Mouse (Mus musculus): ENCODE measurements at regions not wholly inside any gene's neighbourhood (a gene's known extent, or its start where the extent isn't known, plus 50 kb on each side); places are given as distances from the start of the nearest gene placed in this dataset.

DNA sequence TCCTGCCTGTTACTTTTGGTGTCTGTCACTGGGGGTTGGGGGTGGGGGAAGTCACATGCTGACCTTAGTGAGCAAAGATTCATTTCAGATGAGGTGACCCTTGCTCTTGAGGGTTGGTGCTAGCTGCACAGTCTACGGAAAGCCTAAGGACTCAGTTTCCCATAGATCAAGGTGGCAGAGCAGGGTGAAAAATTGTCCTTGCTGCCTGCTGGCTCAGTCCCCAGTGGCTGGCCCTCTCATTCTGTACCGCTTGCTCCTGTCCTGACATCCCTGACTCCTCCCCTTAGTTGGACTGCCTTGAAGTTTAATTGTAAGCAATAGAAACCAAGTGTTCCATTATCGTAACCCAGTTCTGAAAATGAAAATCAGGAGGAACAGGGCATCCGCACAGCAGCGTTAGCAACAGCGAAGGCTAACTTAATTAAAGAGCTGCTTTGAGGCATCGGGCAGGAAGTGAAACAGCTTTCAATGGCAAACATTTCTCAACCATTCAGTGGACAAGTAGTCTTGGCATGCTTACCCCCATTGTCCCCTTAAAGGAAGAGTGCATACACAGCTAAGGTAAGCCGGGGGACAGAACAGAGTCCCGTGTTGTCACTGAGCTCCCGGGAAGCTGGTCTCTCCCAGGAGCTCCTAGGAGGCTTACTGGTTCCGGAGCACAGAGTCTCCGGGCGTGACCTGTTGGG, 151.9 kb upstream of the Id2 start:
- DNase-seq: no peak

DNA sequence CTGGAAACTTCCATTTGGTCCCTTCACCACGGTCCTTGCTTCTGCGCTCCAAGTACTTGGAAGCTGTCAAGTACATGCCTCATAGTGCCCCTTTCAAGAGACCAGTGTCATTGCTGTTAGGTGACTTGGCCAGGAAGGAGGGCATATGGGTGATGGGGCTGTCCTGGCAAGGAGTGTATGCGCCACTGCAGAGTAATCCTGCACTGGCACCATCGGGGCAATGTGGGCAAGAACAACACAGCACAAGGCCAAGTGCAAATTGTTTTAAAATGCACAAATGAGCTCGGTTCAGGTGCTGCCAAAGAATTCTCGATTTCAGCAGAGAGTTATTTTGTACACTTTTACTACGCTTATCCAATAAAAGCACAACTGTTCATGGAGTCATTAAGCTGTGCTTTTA, 149.6 kb upstream of the Id2 start:
- no peak for DNase-seq

DNA sequence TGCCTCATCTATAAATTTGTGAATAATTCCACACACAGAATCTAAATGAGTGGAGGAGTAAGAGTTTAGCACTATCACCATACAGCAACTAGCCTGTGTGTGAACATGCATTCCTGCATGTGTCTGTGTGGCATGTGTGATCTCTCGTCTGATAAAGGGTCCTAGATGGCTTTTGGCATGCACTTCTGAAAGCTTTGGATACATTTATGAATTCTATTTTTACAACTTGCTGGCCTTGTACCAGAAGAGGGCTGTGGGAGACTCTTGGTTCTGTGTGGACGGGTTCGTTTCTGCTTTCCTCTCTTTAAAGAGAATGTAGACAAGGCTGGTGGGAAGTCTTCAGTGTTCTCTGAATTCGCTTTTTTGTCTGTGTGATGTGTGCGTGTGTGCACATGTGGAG, 148.7 kb upstream of the Id2 start:
- DNase-seq: no peak

DNA sequence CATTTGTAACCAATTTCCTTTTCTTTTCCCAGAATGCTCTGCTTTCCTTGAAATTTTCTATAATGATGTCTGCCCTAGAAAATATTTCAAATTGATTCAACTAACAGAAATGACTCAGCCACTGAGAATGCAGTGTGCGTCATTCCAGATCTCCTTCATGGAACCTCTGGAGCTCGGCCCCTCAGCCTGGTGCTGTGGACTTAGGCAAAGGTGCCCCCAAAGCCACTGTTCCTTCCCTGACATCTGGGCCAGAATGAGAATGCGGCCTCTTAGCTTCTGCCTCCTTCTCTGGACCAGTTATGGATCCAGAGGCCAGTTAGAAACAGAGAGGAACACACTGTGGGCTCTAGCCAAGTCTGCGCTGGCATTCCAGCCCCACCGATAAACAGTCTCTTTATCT, 148.3 kb upstream of the Id2 start:
- DNase-seq: no peak

GRCm38 (mm10) chr12:25244666-25245065, 147.7 kb upstream of the Id2 start:
- DNase-seq: no peak

DNA sequence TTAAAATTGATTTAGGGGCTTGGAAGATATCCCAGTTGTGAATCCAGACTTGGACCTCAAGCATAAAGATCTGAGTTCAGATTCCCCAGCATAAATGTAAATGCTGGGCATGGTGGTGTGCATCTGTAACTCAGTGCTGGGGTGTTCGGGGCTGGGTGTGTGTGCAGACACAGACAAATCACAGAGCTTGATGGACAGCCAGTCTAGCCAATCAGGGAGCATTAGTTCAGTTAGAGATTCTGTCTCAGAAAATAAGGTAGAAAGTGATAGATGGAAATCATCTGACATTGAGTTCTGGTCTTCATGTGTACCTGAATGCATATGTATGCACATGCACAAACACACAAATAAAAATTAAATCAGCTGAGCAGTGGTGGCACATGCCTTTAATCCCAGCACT, 147.0 kb upstream of the Id2 start:
- DNase-seq: no peak

DNA sequence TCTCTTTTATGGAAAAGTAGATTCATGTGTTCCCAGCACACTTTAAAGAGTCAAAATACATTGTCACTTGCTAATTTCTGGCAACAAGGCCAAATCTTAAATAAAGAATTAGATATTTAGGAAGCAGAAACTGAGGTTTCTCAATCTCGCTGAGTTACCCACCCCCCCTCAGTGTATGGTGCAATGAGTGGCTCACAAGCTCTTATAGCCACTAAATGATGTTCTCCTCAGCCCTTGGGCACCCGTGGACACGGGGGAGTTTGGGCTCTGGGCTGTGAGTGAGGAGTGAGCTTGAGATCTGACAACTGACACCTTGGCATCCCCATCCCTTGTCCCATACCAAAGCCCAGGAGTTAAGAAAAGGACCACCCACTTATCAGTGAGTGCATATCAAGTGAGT, 145.4 kb upstream of the Id2 start:
- DNase-seq: no peak

- DNase-seq: no peak
Observed at GRCm38 (mm10) chr12:25241675-25242074, 144.7 kb upstream of the Id2 start.

DNA sequence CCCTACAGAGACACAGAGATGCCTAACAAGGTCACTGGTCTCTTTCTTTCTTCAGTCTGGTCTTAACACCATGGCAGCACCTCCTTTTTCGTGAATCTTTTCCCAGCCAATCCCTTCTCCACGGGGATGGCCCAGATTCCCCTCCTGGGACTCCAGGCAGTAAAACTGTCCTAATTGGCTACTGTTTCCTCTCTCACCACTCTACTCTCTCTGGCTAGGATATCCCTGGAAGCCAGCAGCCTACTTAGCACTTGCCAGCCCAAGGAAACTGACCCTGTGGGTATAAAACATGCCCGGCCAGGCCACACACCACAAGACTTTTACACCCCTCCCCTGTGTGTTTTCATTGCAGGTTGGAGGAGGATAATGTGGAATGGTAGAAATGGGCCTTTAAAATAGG, 143.9 kb upstream of the Id2 start:
- no peak for DNase-seq

DNA sequence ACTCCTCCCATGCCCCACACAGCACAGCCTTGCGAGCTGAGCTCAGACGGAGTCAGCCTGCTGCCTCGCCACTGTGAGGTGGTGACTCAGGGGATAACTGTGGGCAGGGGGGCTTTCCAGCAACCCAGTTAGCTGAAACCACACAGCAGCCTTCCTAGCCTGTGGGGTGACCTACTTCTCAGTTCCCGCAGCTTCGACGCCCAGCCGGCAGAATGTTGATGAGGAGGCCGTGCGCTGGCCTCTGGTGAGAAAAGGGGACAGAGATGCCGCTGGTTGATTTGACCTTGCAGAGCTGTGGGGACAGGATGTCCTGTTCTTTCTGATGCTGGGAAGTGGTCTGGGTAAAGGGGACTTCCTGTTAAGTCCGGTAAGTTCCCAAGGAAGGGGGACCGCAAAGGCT, 143.2 kb upstream of the Id2 start:
- DNase-seq: no peak

GRCm38 (mm10) chr12:25235071-25235470, 138.1 kb upstream of the Id2 start:
- no peak for DNase-seq

DNA sequence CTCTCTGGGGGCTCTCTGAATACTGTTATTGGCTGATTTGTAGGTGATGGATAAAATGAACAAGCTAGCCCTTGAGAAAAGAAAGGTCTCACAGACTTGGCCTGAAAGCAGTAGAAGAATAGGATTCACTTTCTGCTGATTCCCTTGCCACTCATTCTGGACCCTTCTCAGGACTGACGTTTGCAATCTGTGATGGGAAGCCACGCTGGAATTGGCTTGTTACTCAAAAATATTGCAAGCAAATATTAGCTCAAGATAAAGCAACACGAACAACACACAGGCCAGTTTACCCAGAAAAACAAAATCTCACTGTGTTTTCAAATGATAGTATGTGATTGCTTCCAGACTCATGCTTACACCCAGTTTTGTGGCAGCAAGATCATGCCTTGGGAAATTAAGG, 137.7 kb upstream of the Id2 start:
- no peak for DNase-seq

DNA sequence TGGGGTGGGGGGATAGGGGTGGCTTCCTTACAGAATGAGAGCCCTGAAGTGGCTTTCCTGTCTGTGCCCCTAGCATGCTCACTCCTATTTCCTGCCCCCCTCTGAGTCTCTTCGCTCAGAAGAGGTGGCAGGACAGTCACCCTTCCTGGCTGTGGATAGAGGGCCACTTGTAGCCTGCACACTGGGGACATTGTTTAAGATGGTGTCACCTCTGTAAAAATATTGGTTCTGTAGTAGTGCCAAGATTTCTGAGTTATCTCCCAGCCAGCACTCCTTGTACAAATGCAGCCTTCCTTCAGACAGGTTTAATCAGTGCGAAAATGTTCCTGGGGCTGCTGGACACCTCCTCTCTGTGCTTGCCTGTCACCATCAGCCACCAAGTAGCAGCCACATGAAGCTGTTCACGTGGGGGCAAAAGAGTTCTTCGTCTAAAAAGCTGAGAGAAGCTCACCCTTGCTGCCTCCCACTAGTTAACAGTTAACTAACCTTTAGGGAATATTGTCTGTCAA, 136.1 kb upstream of the Id2 start:
- no peak for DNase-seq

- no peak for DNase-seq
Observed at GRCm38 (mm10) chr12:25232358-25233026, 135.6 kb upstream of the Id2 start.

- DNase-seq: no peak
Observed at GRCm38 (mm10) chr12:25228708-25229107, 131.8 kb upstream of the Id2 start.

DNA sequence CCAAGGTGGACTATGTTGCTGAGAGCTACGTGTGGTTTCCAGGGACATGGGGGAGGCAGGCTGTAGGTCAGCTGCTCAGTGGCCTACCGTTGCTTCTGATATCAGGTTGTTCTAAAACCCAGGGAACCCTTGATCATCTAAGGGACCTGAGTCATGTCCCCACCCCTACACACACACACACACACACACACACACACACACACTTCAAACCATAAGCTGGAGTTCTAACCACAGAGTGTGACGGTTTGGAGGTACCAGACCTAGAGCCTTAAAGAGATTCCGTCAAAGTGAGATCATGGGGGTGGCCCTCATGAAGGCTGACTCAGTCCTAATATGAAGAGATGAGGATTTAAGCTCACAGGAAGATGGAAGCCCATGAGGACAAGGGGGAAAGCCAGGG, 130.8 kb upstream of the Id2 start:
- no peak for DNase-seq

GRCm38 (mm10) chr12:25224644-25225043, 127.7 kb upstream of the Id2 start:
- no peak for DNase-seq

DNA sequence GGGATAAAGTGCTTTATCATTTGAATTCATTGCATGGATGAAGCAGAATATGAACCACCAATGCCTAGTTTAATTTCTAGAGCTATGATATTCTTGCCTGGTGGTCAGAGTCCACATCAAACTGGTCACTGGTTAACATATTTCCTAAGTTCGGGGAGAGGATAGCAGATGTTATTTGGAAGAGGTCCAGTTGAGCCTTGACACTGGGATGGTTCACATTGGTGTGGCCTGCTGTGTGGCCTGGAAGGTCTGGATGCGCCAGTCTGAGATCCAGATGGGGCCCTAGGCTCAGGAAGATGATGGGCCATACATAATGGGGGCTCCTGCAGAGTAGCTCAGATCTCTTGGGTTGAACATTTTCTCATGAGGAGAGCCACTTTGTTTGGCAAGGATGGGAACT, 127.3 kb upstream of the Id2 start:
- DNase-seq: no peak

DNA sequence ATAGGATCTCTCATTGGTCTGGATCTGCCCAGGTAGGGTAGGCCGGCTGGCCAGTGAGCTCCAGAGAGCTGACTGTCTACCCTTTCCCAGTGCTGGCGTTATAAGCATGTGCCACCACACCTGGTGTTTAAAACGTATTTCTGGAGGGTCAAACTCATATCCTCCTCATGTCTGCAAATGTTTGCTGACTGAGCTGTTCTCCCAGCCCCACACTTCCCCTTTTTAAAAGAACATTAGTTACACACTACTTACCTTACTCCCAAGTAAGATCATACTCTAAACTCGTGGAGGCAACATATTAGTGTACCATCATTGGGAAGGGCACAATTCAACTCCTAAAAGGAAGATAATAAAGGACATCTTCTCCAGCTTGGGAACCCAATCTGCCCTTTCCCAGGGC, 126.6 kb upstream of the Id2 start:
- DNase-seq: no peak

GRCm38 (mm10) chr12:25220780-25221106, 123.8 kb upstream of the Id2 start:
- DNase-seq: no peak

DNA sequence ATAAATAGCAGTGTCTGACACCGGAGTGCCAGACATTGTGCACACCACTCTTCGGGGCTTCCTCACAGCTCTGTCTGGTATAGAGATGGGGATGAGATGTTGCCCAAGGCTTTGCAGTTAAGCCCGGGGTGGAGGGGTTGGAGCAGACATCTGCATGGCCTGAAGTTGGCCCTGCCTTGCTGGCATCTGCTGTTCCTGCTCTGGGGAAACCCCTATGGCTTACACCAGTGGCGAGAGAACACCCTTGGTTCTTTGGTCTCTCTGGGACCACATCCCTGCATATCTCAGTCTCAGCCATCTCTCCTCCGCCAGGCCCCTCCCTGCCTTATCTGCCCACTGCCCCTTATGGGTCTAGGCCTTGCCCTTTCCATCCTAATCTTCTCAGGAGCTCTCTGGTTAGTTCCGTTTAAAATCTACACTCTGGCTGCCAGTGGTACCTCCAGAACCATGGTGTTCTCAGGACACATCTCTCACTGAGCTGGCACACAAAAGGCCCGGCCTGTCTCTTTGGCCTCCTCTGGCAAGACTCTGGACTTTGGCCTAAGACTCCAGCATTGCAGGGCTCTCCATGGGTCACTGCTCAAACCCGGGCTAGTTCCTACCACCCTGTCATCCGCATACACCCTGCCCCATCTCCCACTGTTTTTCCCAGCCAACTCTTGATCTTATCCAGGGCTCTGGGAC, 123.3 kb upstream of the Id2 start:
- DNase-seq: no peak

DNA sequence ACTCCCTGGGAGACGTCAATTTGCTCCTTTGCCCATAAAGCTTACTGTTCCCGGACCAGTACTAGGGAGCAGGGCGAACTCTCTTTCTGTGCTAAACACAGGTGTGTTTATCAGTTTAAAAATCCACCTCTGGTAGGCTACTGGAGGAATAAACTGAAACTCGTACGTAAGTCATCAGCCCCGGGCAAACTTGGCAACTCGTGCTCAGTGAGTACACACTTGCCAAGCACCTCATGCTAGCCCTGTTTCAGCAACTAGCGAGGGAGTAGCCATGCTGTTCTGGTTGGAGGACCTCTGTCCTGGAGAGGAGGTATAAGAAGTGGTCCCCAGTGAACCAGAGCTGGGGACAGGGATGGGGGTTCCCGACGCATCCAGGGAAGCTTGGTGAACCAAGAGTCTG, 122.6 kb upstream of the Id2 start:
- no peak for DNase-seq

DNA sequence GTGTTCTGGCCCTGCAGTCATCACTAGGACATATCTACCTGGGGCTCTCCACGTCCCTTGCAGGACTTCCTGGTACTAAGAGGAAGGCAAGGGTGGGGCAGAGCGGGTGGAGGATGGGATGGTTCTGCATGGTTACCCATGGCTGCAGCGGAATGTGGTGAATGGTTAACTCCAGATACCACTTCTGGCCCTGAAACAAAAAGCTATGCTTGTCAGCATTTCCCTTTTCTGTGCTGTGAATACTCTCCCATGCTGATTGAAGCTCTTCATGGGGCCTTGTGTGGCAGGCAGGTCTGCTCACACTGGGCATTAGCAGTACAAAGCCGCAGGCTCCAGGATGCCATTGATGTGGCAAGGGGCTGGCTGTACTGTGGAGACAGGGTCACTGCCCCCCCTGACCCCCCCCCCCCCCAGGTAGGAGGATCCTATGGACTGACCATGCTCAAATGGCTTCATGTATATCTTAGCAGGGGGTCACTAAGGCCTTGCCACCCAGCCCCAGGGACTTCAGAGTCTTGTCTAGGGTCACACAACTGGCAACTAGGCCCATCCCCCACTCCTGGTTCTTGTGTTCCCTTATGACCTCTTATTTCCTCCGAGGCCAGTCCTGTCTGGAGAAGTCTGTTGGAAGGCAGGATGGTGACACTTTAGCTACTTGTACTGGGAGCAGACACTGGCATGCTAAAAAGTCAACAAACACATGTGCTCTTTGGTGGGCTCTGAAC, 120.0 kb upstream of the Id2 start:
- peak; percentile 70 to 76 for DNase-seq

DNA sequence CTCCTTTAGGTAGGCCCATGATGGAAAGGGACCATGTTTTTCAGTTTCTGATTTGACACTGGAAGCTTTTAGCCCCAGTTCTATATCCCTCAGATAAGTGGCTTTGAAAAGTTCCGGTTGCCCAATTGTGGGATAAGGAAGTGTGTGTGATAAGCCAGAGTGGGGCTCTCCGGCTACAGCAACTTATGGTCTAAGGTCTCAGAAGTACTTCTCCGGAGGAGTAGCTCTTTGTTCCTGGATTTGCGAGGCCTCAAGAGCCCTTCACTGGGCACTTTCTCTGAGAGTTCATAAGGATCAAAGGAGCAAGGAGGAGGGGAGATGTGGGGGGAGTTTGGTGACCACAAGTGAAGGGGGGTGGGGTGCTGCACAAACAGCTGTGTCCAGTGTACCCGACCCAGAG, 118.3 kb upstream of the Id2 start:
- no peak for DNase-seq
